In the genomic region with DNA sequence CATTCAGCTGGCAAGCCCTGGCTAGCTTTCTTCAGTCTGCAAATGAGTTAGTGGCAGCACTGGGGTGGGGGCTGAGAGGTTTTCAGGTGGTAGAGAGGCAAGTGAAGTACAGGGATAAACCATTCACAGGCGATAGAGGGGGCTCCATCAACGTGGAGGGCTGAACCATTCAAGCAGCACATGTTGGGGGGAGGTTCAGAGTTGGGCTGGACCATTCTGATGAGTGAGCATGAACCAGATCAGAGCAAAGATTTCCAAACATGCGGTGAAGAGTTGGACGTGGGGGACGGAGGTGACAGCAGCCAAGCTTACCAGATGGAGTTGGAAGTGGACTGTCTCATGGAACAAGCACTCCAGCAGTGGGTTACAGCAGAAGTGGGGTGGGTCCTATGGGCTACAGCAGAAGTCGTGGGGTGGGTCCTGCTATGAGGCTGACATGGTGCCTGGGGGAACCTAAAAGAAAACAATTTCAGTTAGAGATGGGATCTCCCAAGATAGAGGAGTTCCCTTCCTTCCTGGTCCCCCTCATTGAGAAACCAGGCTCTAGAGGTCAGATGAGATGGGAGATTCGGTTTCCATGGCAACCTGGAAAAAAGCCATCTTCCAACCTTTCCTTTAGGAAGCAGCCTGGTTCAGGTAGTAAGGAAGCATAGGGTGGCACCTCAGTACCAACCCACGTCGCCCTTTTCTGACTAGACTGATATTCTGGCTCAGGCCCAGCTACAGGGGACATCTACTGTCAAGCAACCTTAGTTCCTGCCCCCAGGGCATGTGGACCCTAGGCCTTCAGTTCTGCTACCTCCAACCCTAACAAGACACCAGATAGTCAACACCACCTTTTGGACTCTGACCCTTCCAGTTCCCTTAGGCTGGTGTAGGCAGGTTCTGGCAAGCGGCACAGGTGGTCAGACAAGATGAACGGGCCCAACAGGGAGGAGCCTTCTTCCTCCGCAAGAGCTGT, we compare ENCODE assay signal across 8 mouse cellular contexts. TPM values are rescaled to one million over a fixed set of nuclear protein-coding genes. Genes with fewer than 3 reads are reported as not detected.
A peak's percentile ranks its signal among the peaks of the same experiment; 100 is the strongest.
DNase-seq lines count a peak whose midpoint lies in the region; ATAC-seq and TF ChIP-seq lines count a peak whose summit lies in the region.

A gene (minus strand): TSS at position 455 of the 961 bp plus-strand sequence.

- CTCF ChIA-PET in Patski (lab: Charles Lee): interaction anchor here (0.9 kb wide), 1 partner anchor 22 kb away, joined by 3 read pairs; no protein-coding TSS in a partner anchor

- 44% methylated on average over 12 of the region's 12 CpGs for WGBS in heart, embryonic 11.5 days (ENCODE audit: insufficient replicate concordance)
- 27% methylated on average over 12 of the region's 12 CpGs for WGBS in kidney, embryonic 14.5 days
- WGBS in liver, embryonic 12.5 days (ENCODE audit: insufficient replicate concordance): 43% methylated on average over 12 of the region's 12 CpGs

- peaks cover 80% of the 10 kb centered on the region for H3K79me2 ChIP-seq in C2C12 (ENCODE audit: control insufficient read depth, insufficient read depth)

- peak within 1 kb of the TSS; percentile 92 for H3K9ac ChIP-seq in heart, embryonic 11.5 days (ENCODE audit: low read depth, low read length)
- peak within 1 kb of the TSS; percentile 45; the same call in 1 of the 2 replicates for H3K9ac ChIP-seq in kidney, embryonic 14.5 days (ENCODE audit: low read depth, low read length)
- peak within 1 kb of the TSS; percentile 82; the same call in 1 of the 2 replicates for H3K9ac ChIP-seq in liver, embryonic 12.5 days

- no peak for ATAC-seq in Patski
- ATAC-seq in heart, embryonic 11.5 days (replicated peaks; ENCODE audit: insufficient number of reproducible peaks, low FRiP score, low TSS enrichment): no peak
- ATAC-seq in kidney, embryonic 14.5 days (ENCODE audit: low FRiP score, low TSS enrichment): no peak
- ATAC-seq in liver, embryonic 12.5 days: no peak

- H3K27ac ChIP-seq in heart, embryonic 11.5 days (ENCODE audit: low read depth, low read length): peak within 1 kb of the TSS; percentile 98
- peak within 1 kb of the TSS; percentile 95 for H3K27ac ChIP-seq in kidney, embryonic 14.5 days (ENCODE audit: low read depth, low read length)
- H3K27ac ChIP-seq in liver, embryonic 12.5 days: peak within 1 kb of the TSS; percentile 94

- TF ChIP-seq CTCF in C2C12 (IDR thresholded peaks at IDR 0.05; ENCODE audit: control insufficient read depth, insufficient read depth, insufficient read length) (no peak), Patski (IDR thresholded peaks at IDR 0.05) (no peak)

- in situ Hi-C loops in Patski (cut with MboI; ENCODE audit: low pct_unique_long_range_greater_than_20kb): loop anchor here (5.0 to 25.0 kb wide), 3 partner anchors 259 to 574 kb away; a partner anchor contains a TSS

- no peaks in the 10 kb centered on the region for H3K9me3 ChIP-seq in heart, embryonic 11.5 days (replicated peaks; ENCODE audit: control insufficient read depth, low read length)
- no peaks in the 10 kb centered on the region for H3K9me3 ChIP-seq in kidney, embryonic 14.5 days (ENCODE audit: control insufficient read depth, low read length)
- no peaks in the 10 kb centered on the region for H3K9me3 ChIP-seq in liver, embryonic 12.5 days (replicated peaks)

- peaks cover 49% of the 10 kb centered on the region for H3K4me1 ChIP-seq in heart, embryonic 11.5 days (ENCODE audit: control insufficient read depth, insufficient read depth, low read length)
- H3K4me1 ChIP-seq in kidney, embryonic 14.5 days (ENCODE audit: control insufficient read depth, insufficient read depth, low read length): peaks cover 47% of the 10 kb centered on the region
- H3K4me1 ChIP-seq in liver, embryonic 12.5 days: peaks cover 84% of the 10 kb centered on the region

- peak within 1 kb of the TSS; percentile 3 for H3ac ChIP-seq in C2C12 (ENCODE audit: control insufficient read depth, insufficient read length, low read depth)

- H3K36me3 ChIP-seq in C2C12 (ENCODE audit: control insufficient read depth, insufficient read depth): peaks cover 26% of the 10 kb centered on the region
- H3K36me3 ChIP-seq in heart, embryonic 11.5 days (ENCODE audit: control insufficient read depth, insufficient read depth, low read length): peaks cover 2% of the 10 kb centered on the region; the same call in 1 of the 2 replicates
- H3K36me3 ChIP-seq in kidney, embryonic 14.5 days (ENCODE audit: control insufficient read depth, insufficient read depth, low read length): peaks cover 14% of the 10 kb centered on the region
- H3K36me3 ChIP-seq in liver, embryonic 12.5 days: no peaks in the 10 kb centered on the region

- H3K79me3 ChIP-seq in C2C12 (ENCODE audit: low read depth): peaks cover 38% of the 10 kb centered on the region

- peak within 1 kb of the TSS; percentile 99 for H3K4me2 ChIP-seq in heart, embryonic 11.5 days
- peak within 1 kb of the TSS; percentile 95 for H3K4me2 ChIP-seq in kidney, embryonic 14.5 days (replicated peaks; ENCODE audit: low read depth, low read length)
- peak within 1 kb of the TSS; percentile 100 for H3K4me2 ChIP-seq in liver, embryonic 12.5 days

- POLR2A ChIA-PET in Patski (lab: Charles Lee): interaction anchor here (0.5 kb wide), 1 partner anchor 11 kb away, joined by 3 read pairs; no protein-coding TSS in a partner anchor

- no peak for DNase-seq in Patski (ENCODE audit: low read depth, low spot score)
- DNase-seq in embryo, embryonic 9.5 days (ENCODE audit: extremely low spot score): peak; percentile 63
- DNase-seq in retina, embryonic 14.5 days (ENCODE audit: low spot score): peak; percentile 74
- DNase-seq in right cerebral cortex, postnatal 25 days: no peak

- H3K4me3 ChIP-seq in C2C12 (ENCODE audit: insufficient read depth, poor library complexity, severe bottlenecking): peak within 1 kb of the TSS; percentile 78
- peak within 1 kb of the TSS; percentile 83 for H3K4me3 ChIP-seq in heart, embryonic 11.5 days (ENCODE audit: low read depth, low read length)
- peak within 1 kb of the TSS; percentile 85 for H3K4me3 ChIP-seq in kidney, embryonic 14.5 days (ENCODE audit: low read length)
- peak within 1 kb of the TSS; percentile 60 for H3K4me3 ChIP-seq in liver, embryonic 12.5 days

- H3K27me3 ChIP-seq in C2C12 (ENCODE audit: control insufficient read depth, insufficient read depth, insufficient read length) (no peaks in the 10 kb centered on the region), Patski (no peaks in the 10 kb centered on the region)
- no peaks in the 10 kb centered on the region for H3K27me3 ChIP-seq in heart, embryonic 11.5 days (ENCODE audit: control insufficient read depth, insufficient read depth, low read length)
- no peaks in the 10 kb centered on the region for H3K27me3 ChIP-seq in kidney, embryonic 14.5 days (ENCODE audit: control insufficient read depth, insufficient read depth, low read length)
- peaks cover 17% of the 10 kb centered on the region for H3K27me3 ChIP-seq in liver, embryonic 12.5 days (replicated peaks)

TF ChIP-seq in C2C12, 6 proteins besides CTCF, POLR2A, EP300 and RAD21:
- TF ChIP-seq FOSL1 (IDR thresholded peaks at IDR 0.05; ENCODE audit: insufficient read depth, low read length, poor library complexity, severe bottlenecking) (no peak), MYOG (IDR thresholded peaks at IDR 0.05; ENCODE audit: control insufficient read depth, extremely low read depth, insufficient read length) (no peak), CEBPB (IDR thresholded peaks at IDR 0.05; ENCODE audit: low read depth) (no peak), MAX (IDR thresholded peaks at IDR 0.05) (no peak), MYOD1 (IDR thresholded peaks at IDR 0.05; ENCODE audit: control insufficient read depth, insufficient read length, low read depth) (no peak), USF1 (IDR thresholded peaks at IDR 0.05; ENCODE audit: low read depth) (no peak)

RNA-seq across cellular contexts. Expression of the gene that starts here (rescaled TPM):
- 9.0 TPM for polyA plus RNA-seq in C2C12 (2012; fragmentation: generic; extraction: Trizol)
- polyA plus RNA-seq in Patski (2021): 26.6 TPM
- polyA plus RNA-seq in heart, embryonic 11.5 days (2014; fragmentation: Nextera tagmentation; extraction: Ambion mirVana): 21.5 and 25.1 TPM in 2 replicates
- polyA plus RNA-seq in kidney, embryonic 14.5 days (2014; fragmentation: Nextera tagmentation; extraction: Ambion mirVana): 36.1 and 37.4 TPM in 2 replicates
- polyA plus RNA-seq in liver, embryonic 12.5 days (2016; fragmentation: Nextera tagmentation; extraction: Ambion mirVana): 7.1 and 7.5 TPM in 2 replicates

Comparison
In these comparisons a context has a peak if more than half of its experiments do, and no peak if none do; other contexts are left out.
1. DNase-seq: peak in embryo, embryonic 9.5 days (single experiment) and retina, embryonic 14.5 days (single experiment); none in Patski (single experiment) and right cerebral cortex, postnatal 25 days (single experiment).
2. Peak in every context shown above with its lines, with median percentiles within 50 percentile points of each other: H3K4me3 ChIP-seq, H3K27ac ChIP-seq, H3K4me2 ChIP-seq and H3K9ac ChIP-seq.